Mouse (Mus musculus): ENCODE measurements at regions not wholly inside any gene's neighbourhood (a gene's known extent, or its start where the extent isn't known, plus 50 kb on each side); places are given as distances from the start of the nearest gene placed in this dataset.

DNA sequence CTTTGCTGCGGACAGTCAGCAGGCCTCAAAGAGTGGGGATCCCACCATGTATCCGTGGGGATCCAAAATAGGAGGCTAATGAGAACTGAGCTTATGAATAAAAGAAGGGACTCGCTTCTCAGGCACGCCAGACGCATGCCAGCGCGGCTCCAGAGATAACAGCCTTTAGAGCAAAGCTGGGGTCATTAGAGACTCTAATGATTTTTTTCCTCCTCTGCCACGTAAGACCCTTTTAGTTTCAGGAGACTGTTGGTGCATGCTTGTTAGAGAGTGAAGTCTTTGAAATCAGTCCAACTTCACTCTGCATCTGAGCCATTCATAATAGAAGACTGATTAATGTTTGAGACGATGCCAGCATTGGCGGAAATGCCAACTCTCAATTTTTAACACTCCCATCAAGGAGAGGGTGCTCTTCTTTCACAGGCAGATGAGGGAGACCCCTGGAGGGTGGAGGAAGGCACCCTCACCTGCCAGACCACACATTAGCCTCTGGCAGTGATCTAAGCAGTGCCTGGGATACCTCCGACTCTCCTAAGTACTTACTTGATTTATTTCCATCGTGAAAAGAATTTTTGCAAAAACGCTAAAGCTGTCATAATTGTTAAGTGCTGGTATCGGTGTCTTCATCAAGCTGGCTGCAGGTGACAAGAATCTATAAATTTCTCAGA lies 104.0 kb upstream of the Tcerg1l start:
- no peak for DNase-seq (ENCODE audit: low read depth, low spot score)

- no peak for DNase-seq (ENCODE audit: low read depth, low spot score)
Observed at GRCm38 (mm10) chr7:138497771-138498170, 100.2 kb upstream of the Tcerg1l start.

DNA sequence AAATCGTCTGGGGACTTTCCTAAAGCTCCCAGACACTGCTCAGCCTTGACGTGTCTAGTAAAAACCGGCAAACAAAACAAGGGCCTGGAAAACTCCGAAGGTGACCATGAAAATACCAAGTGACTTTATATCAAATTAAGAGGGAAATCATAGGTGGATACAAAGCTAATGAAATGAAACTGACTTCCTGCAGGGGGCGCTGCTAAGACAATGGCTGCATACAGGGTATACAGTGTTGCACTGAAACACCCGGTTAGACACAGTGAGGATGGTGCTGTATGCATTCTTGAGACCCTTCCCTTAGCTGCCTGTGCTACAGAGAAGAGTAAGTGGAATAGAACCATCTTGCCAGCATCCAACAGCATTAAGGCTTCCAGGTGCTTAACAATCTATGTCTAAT lies 99.7 kb upstream of the Tcerg1l start:
- peak; percentile 51 for DNase-seq (ENCODE audit: low read depth, low spot score)

DNA sequence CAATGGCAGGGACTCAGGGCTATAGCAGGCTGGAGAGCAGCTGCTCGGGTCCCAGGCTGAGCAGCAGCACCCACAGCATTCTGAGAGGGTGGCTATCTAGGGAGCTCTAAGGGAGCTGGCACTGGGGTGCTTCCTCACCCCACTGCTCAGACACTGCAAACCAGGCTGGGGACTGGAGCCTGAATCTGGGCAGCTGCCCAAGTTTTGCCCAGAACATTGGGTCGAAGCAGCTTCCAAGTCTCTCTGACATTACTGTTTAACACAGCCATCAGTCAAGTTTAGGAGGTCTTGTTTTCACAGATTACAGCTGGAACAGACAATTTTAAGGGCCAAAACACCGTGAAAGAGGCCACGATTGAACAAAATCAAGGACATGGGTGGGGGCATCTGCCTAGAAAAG lies 96.1 kb upstream of the Tcerg1l start:
- no peak for DNase-seq (ENCODE audit: low read depth, low spot score)

GRCm38 (mm10) chr7:138492261-138492660 lies 94.7 kb upstream of the Tcerg1l start:
- no peak for DNase-seq (ENCODE audit: low read depth, low spot score)

DNA sequence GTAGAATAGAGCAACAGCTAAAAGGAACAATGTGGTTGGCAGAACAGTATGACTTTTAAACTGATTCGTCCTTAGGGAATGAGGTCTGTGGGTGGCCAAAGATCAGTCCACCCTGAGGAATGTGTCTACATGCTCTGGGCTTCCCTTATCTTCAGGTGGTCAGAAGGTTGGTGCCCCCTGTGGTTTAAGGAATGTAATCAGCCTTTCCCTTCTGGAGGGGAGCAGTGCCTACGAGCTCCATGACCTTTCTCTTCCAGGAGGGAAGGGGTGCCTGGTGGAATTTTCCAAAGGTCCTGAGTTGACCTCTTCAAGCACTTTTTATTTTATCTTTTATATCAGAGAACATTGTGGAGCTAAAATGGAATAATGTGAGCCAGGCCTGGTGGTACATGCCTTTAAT lies 91.9 kb upstream of the Tcerg1l start:
- peak; percentile 16 for DNase-seq (ENCODE audit: low read depth, low spot score)

DNA sequence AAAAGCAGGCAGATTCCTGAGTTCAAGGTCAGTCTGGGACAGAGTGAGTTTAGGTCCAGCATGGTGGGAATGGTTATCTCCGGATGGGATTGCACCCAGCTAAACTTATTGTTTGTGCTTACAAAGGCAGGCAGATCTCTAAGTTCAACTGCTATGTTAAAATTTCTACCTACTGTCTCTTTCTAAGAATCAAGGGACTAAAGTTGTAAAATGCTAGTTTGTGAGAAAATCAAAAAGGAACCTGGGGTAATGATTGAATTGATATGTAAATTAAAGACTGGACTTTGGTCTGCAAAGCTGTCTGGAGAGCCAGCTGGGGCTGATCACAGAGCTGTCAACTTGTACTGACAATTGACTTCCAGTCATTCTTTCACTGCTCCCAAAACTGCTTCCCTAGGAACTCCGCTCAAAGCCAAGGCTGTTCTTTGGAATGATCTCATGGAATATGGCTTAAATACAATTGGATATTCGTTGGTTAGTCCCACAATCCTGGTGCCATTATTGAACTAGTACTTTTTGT lies 90.7 kb upstream of the Tcerg1l start:
- peak; percentile 62 for DNase-seq (ENCODE audit: low read depth, low spot score)

DNA sequence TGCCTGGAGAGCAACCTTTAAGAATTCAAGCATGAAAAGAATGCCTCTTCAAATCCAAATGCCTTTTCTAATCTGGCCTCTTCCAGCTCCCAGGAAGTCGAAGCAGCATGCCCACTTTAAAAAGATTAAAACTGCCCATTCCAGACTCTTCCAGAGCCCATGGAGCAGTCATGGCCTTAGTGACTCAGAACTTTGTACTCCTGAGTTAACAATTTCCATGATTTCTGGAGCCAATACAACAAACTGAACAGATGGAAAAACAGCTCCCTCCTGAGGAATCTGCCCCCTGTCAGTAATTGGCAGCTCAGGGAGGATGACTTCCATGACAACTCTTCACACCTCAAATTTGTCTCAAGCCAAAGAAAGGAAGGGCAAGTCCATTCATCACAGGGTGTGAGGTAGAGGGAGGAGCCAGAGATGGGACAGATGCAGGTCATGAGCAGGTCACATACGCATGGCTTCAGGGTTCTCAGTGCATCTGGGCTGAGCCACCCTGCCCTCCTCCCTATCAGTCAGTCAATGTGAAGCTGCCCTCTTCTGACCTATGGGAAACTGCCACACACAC lies 75.4 kb upstream of the Tcerg1l start:
- DNase-seq (ENCODE audit: low read depth, low spot score), result peak; percentile 31

DNA sequence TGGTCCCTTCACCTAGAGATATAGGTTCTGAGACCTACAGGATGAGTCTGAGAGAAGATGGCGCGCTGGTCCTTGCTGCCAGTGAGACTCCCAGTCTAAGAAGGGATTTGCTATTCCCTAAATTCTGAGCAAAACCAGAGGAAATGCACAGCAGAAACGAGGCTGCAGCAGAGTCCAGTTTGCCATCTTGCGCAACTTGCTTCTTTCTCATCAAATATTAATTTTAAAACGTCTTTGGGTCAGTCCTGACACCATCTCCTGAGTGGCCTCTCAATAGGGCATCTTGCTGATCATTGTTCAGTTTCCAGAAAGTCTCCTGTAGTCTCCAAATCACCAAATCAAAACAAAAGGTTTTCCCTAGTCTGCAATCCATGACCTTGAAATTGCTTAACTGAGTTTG lies 74.8 kb upstream of the Tcerg1l start:
- DNase-seq (ENCODE audit: low read depth, low spot score), result no peak

DNA sequence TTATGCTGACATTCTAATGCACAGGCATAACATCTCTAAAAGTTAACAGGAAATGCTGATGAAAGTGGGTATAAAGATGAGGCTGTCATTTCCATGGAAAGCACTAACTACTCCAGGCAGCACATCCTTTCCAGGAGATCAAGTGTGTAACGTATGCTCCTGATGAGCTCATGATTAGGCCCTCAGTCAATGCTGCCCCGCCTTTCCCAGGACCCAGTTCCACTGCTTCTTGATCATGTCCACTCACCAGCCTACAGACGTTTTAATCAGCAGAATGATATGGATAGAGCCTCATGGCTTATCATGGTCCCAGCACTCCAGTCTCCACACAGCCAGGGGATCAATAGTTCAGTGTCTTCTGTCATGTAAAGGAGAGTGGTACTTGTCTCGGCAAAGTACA lies 71.7 kb upstream of the Tcerg1l start:
- DNase-seq (ENCODE audit: low read depth, low spot score), result no peak

GRCm38 (mm10) chr7:138468436-138468835 lies 70.9 kb upstream of the Tcerg1l start:
- no peak for DNase-seq (ENCODE audit: low read depth, low spot score)

- no peak for DNase-seq (ENCODE audit: low read depth, low spot score)
Observed at GRCm38 (mm10) chr7:138467981-138468380, 70.5 kb upstream of the Tcerg1l start.

GRCm38 (mm10) chr7:138467386-138467785 lies 69.9 kb upstream of the Tcerg1l start:
- DNase-seq (ENCODE audit: low read depth, low spot score), result no peak

- no peak for DNase-seq (ENCODE audit: low read depth, low spot score)
Observed at GRCm38 (mm10) chr7:138457964-138458363, 60.4 kb upstream of the Tcerg1l start.

- DNase-seq (ENCODE audit: low read depth, low spot score), result peak; percentile 68
Observed at GRCm38 (mm10) chr7:138455371-138455770, 57.8 kb upstream of the Tcerg1l start.

- peak; percentile 66 for DNase-seq (ENCODE audit: low read depth, low spot score)
Observed at GRCm38 (mm10) chr7:138454498-138455225, 57.1 kb upstream of the Tcerg1l start.

GRCm38 (mm10) chr7:138451321-138451720 lies 53.8 kb upstream of the Tcerg1l start:
- DNase-seq (ENCODE audit: low read depth, low spot score), result no peak

DNA sequence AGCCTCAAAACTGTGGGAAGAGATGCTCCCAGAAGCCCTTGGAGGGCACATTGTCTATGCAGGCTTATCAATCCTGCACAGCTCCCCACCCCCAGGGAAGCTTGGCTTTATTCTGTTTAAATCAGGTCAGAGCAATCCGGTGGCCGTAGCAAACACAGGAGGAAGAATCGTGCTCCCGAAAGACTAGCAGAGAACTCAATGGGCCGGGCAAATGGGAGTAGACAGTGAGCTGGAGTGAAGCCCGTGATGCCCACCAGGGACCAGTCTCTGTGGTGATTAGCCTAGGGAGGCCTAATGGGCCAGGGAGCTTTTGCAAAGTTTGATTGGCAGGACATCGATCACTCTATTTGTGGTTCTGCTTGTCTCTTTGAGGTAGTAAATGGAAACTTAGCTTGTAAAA lies 51.0 kb upstream of the Tcerg1l start:
- no peak for DNase-seq (ENCODE audit: low read depth, low spot score)

Data from ZHBTc4 (cell line).